Mouse (Mus musculus) G1E-ER4 (cell line): ENCODE measurements at regions not wholly inside any gene's neighbourhood (a gene's known extent, or its start where the extent isn't known, plus 50 kb on each side); places are given as distances from the start of the nearest gene placed in this dataset.

Source experiments
- GATA1 ChIP-seq: IDR thresholded peaks from one replicate; pipeline ENCODE4 v1.8.0; 2012; ENCODE audit warnings: low read length, inconsistent platforms

DNA sequence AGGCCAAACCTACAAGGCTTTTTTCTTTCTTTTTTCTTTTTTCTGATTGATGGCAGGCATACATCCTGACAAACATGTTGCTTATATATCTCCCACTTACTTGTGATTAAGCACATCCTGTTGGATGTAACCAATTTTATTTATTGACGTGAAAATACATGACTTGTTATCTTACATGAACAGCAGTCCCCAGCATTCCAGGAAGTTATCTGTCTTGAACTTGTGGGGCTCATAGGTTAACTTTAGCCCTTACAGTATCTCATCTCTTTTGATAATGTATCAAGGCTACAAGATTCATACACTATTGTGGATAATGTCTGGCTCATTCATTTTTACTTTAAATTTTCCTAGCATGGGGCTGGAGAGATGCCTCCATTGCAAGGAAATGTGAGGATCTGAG lies 852.0 kb upstream of the Agtr1b start:
- no peak for TF ChIP-seq GATA1

GRCm38 (mm10) chr3:21241184-21241583 lies 835.3 kb upstream of the Tbl1xr1 start:
- TF ChIP-seq GATA1: no peak

- TF ChIP-seq GATA1: no peak
These were observed 820.2 kb upstream of the Tbl1xr1 start for GRCm38 (mm10) chr3:21256129-21256760.

GRCm38 (mm10) chr3:21263317-21263716 lies 813.1 kb upstream of the Tbl1xr1 start:
- TF ChIP-seq GATA1: no peak

GRCm38 (mm10) chr3:21265491-21265890 lies 811.0 kb upstream of the Tbl1xr1 start:
- TF ChIP-seq GATA1: no peak

- no peak for TF ChIP-seq GATA1
These were observed 807.9 kb upstream of the Tbl1xr1 start for GRCm38 (mm10) chr3:21268429-21269129.

- no peak for TF ChIP-seq GATA1
These were observed 807.4 kb upstream of the Tbl1xr1 start for GRCm38 (mm10) chr3:21269130-21269440.

GRCm38 (mm10) chr3:21270788-21271187 lies 805.7 kb upstream of the Tbl1xr1 start:
- TF ChIP-seq GATA1: no peak

DNA sequence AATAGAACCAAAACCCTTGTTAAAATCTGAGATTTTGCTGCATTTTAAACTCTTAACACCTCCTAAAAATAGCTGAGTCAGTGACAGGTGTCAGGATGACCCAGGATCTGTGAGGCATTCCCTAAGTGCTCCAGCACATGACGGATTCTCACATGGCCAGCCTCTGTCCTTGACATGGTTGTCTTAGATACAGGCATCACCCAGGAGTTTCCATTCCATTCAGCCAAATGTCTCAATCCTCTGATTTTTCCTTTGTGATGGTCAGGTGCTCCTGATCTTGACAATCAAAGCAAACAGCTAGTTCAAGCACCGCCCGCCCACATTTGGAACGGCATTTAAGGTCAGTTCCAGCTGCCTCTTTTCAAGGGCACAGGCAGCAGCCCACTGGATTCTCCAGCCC lies 804.2 kb upstream of the Tbl1xr1 start:
- TF ChIP-seq GATA1: no peak

DNA sequence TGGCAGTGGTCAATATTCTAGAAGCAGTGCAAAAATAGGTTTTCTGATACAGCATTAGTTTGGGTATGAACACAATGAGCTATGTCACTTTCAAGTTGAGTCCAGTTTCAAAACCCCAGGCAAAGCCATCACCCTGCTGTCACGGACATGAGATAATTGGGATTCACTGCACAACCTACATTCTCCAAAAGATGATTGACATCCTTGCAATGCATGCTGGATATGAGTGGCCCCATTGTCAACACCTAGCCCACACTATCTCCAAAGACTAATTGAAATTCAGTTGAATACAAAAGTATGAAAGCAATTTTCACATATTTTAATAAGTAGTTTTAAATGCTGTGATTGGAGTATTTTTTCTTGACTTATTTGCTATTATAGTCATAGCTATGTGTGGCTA lies 783.7 kb upstream of the Tbl1xr1 start:
- no peak for TF ChIP-seq GATA1

DNA sequence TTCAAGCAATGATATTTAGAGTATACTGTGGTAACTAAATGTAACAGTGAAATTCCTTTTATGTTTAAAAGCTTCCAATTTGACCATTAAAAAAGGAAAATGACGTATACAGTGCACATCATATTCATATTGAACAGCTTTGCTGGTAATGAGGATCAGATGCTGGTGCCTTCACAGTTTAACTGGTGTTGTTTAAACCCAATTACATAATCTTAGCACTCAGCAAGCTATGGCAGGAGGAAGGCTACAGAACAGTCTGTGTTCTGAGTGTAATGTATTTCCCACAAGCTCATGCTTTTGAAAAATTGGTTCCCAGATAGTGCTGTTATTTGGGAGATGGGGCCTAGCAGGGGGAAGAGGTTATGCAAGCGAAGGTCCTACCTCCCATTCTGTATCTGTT lies 783.1 kb upstream of the Tbl1xr1 start:
- no peak for TF ChIP-seq GATA1

GRCm38 (mm10) chr3:21294776-21295175 lies 781.7 kb upstream of the Tbl1xr1 start:
- TF ChIP-seq GATA1: no peak

GRCm38 (mm10) chr3:21296581-21297110 lies 779.8 kb upstream of the Tbl1xr1 start:
- TF ChIP-seq GATA1: no peak

GRCm38 (mm10) chr3:21325329-21325896 lies 751.0 kb upstream of the Tbl1xr1 start:
- TF ChIP-seq GATA1: no peak

GRCm38 (mm10) chr3:21341916-21342315 lies 734.5 kb upstream of the Tbl1xr1 start:
- TF ChIP-seq GATA1: no peak

DNA sequence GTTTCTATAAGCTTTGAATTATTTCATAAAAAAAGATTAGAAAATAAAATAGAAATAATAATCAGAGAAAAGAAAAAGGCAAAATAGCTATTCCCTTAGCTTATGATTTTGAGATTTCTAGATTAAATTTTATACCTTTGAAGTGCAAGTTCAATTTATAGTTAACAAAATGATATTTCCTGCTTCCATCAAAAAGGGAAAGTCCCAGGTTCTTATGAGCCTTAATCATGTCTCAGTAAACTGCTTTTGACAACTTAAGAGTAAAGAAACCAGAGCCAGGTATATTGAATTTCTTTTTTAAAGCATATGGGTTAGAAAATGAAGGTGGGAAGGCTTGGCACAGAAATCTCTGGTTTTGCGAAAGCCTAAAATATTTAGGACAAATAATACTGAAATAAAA lies 733.4 kb upstream of the Tbl1xr1 start:
- no peak for TF ChIP-seq GATA1

DNA sequence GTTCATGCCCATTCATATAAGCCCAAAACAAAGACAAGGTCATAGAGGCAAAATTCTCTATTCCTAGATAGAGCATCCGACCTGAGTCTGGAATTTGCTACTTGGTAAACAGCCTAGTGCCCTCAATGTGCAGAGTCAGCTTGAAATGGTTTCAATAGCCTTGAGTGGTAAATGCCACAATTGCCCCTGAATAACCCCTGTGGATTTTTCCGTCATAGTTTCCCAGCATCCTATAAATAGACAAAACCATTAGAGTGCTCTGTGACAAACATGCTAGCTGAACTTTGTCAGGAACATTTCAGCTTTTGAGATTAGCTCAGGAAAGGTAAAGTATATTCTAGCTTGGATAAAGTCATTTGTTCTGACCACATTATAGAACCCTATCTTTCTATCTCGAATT lies 727.0 kb upstream of the Tbl1xr1 start:
- no peak for TF ChIP-seq GATA1
